Mouse (Mus musculus): ENCODE measurements around the gene Gsta1. TPM values are rescaled to one million over a fixed set of nuclear protein-coding genes. Genes with fewer than 3 reads are reported as not detected.
"Not testable (repeated sequence)": the region's sequence is repeated elsewhere in the genome, so short reads cannot be mapped to it uniquely, and the experiment has no call there.

The Gsta1 gene
- polyA plus RNA-seq (2016; fragmentation: Nextera tagmentation; extraction: Ambion mirVana): not detected in 2 replicates

DNA sequence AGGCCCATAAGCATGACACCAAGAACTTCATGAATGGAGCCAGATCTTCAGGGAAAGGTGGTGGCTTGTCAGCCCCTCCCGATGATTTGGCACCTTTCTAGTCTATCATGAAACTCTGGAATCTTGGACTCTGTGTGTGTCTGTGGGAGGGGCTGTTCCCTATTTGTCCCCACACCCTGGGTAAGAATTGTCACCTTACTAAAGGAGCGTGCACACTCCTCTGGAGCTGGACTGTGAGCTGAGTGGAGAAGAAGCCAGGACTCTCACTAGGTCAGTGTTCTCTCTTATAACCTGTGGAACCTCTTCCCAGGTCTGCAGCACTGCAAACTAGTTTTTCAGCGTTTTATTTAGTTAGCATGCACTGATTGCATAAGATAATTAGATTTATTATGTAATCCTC, at the start of gene Gsta1:
Gene Gsta1, plus strand, starts transcription at position 196 of the 400 bp plus-strand sequence.
- 59% methylated on average over 3 of the region's 3 CpGs for WGBS
- H3K27ac ChIP-seq (ENCODE audit: poor library complexity, severe bottlenecking): not testable (repeated sequence)

DNA sequence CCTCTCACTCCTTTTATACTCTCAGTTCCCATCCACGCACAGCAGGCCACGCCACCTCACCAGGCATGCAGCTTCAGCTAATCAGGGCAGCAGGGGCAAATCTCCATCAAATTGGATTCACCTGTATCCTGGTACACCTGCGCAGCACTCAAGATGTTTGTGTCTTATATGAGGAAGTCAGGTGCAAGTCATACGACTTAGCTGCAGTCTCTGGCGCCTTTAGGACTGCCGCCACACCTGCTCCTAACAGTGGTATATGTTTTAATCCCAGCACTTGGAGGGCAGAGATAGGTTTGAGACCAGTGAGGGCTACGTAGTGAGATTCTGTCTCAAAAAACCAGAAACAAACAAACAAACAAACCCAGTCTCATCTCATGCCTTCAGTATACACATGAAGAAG, 48.0 kb upstream of the Gsta1 start, which contains the start of gene Gsta4:
Gene Gsta4, plus strand, starts transcription at position 301 of the 400 bp plus-strand sequence.
- H3K4me1 ChIP-seq (replicated peaks); H3K36me3 ChIP-seq; H3K27me3 ChIP-seq (replicated peaks); H3K9ac ChIP-seq; H3K9me3 ChIP-seq (replicated peaks); ATAC-seq (ENCODE audit: insufficient number of reproducible peaks, low FRiP score); H3K27ac ChIP-seq (ENCODE audit: poor library complexity, severe bottlenecking); H3K4me3 ChIP-seq; H3K4me2 ChIP-seq: not testable (repeated sequence)
- WGBS: 92% methylated on average over 5 of the region's 7 CpGs

More for the DNA sequence above, at the start of gene Gsta1:
- H3K9me3 ChIP-seq (replicated peaks); H3K4me1 ChIP-seq (replicated peaks); ATAC-seq (ENCODE audit: insufficient number of reproducible peaks, low FRiP score); H3K4me2 ChIP-seq; H3K36me3 ChIP-seq; H3K9ac ChIP-seq; H3K27me3 ChIP-seq (replicated peaks); H3K4me3 ChIP-seq: not testable (repeated sequence)

DNA sequence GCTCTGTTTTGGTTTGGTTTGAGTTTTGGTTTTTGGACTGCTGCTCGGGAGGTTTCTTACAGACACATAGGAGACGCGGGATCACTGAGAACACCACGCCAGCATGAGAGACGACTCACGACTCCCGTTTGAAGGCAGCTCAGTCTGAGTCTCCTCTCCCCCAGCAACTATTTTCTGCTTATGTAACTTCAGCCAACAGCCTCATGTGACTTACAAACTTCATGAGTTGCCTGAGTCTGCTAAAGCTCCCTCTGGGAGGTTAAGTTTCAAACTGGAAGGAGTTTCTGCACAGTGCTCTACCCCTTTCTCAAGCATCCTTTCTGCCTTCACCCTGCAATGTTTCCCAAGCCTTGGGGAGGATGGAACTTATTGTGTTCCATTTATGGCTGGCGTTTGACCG, 44.8 kb upstream of the Gsta1 start:
- 82% methylated on average over 9 of the region's 9 CpGs for WGBS

GRCm38 (mm10) chr9:78188910-78189309, 41.5 kb upstream of the Gsta1 start:
- no peak overlapping the region for H3K27ac ChIP-seq (ENCODE audit: poor library complexity, severe bottlenecking)
- ATAC-seq (ENCODE audit: insufficient number of reproducible peaks, low FRiP score): no peak
- WGBS: 49% methylated on average over 8 of the region's 8 CpGs
- H3K4me2 ChIP-seq: no peak overlapping the region
- H3K4me1 ChIP-seq (replicated peaks): peaks cover 37% of the 10 kb centered on the region
- H3K9me3 ChIP-seq (replicated peaks): no peaks in the 10 kb centered on the region
- H3K27me3 ChIP-seq (replicated peaks): no peaks in the 10 kb centered on the region
- no peaks in the 10 kb centered on the region for H3K36me3 ChIP-seq
- H3K4me3 ChIP-seq: no peak overlapping the region
- H3K9ac ChIP-seq: no peak overlapping the region

More for the DNA sequence above, 44.8 kb upstream of the Gsta1 start:
- Histone ChIP-seq H3K27ac (ENCODE audit: poor library complexity, severe bottlenecking) (no peak overlapping the region), H3K4me1 (replicated peaks) (peaks cover 16% of the 10 kb centered on the region; the same call in 1 of the 2 replicates), H3K9me3 (replicated peaks) (no peaks in the 10 kb centered on the region), H3K4me2 (no peak overlapping the region), H3K27me3 (replicated peaks) (no peaks in the 10 kb centered on the region), H3K36me3 (no peaks in the 10 kb centered on the region), H3K4me3 (no peak overlapping the region), H3K9ac (no peak overlapping the region)
- no peak for ATAC-seq (ENCODE audit: insufficient number of reproducible peaks, low FRiP score)

GRCm38 (mm10) chr9:78190651-78191634, 39.5 kb upstream of the Gsta1 start:
- Histone ChIP-seq H3K36me3 (no peaks in the 10 kb centered on the region), H3K27ac (ENCODE audit: poor library complexity, severe bottlenecking) (no peak overlapping the region), H3K4me1 (replicated peaks) (peaks cover 44% of the 10 kb centered on the region), H3K9ac (peak overlapping the region; percentile 59), H3K4me2 (peak overlapping the region; percentile 89), H3K4me3 (peak overlapping the region; percentile 53), H3K27me3 (replicated peaks) (no peaks in the 10 kb centered on the region), H3K9me3 (replicated peaks) (no peaks in the 10 kb centered on the region)
- 3% methylated on average over 19 of the region's 19 CpGs for WGBS
- 0 out of 2 replicates have a peak, but pooled peaks have one; percentile 30 for ATAC-seq (ENCODE audit: insufficient number of reproducible peaks, low FRiP score)

DNA sequence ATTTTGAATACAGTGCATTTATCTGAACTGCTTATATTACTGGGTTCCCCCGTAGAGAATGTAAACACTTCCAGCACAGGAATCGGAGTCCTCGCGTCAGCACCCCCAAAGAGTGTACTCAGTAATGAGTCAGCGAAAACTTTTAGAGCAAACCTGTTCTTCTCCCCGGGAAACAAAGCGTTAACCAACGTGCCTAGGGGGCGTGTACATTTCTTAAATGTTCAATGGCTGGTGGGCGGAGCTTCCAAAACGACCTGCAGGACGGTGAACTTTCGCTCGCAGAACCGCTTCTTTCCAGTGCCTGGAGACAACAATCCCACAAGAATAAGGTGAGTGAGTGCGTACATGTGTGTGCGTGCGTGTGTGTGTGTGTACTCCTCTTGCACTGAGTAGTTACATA, 38.7 kb upstream of the Gsta1 start:
- Histone ChIP-seq H3K9ac (peak overlapping the region; percentile 58), H3K9me3 (replicated peaks) (no peaks in the 10 kb centered on the region), H3K4me1 (replicated peaks) (peaks cover 44% of the 10 kb centered on the region), H3K27ac (ENCODE audit: poor library complexity, severe bottlenecking) (0 out of 2 replicates have a peak overlapping the region, but pooled peaks have one; percentile 49), H3K4me2 (peak overlapping the region; percentile 89), H3K27me3 (replicated peaks) (no peaks in the 10 kb centered on the region), H3K36me3 (no peaks in the 10 kb centered on the region), H3K4me3 (peak overlapping the region; percentile 53)
- under 1% methylated on average over 18 of the region's 18 CpGs for WGBS
- ATAC-seq (ENCODE audit: insufficient number of reproducible peaks, low FRiP score): peak; percentile 71

DNA sequence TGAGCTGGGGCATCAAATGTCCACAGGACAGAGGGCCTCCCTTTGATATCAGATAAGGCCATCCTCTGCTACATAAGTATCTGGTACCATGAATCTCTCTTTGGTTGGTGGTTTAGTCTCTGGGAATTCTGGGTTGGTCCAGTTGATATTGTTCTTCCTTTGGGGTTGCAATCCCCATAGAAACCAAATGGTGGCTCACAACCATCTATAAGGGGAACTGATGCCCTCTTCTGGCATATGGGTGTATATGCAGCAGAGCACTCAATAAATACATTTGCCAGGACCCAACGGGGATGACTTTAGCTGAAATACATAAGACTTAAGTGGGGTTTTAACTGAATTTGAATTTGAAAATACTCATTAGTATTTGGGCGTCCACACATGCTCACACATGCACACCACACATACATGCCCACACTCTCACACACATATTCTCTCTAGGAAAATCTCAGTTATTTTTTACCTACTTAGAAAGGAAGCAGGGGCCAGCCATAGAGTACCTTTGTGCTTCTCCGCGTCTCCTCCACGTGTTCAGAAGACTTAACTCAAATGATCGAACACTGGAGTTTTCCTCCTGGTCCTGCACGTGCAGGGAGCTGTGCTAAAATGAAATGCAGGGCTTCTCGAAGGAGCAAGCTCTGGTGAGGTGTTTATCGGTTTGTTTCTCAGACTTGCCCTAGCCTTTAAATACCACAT, 36.4 kb upstream of the Gsta1 start:
- Histone ChIP-seq H3K9ac (no peak overlapping the region), H3K9me3 (replicated peaks) (no peaks in the 10 kb centered on the region), H3K4me3 (no peak overlapping the region), H3K36me3 (no peaks in the 10 kb centered on the region), H3K27me3 (replicated peaks) (no peaks in the 10 kb centered on the region), H3K4me2 (no peak overlapping the region; the same call in 1 of the 2 replicates), H3K4me1 (replicated peaks) (peaks cover 39% of the 10 kb centered on the region), H3K27ac (ENCODE audit: poor library complexity, severe bottlenecking) (no peak overlapping the region)
- ATAC-seq (ENCODE audit: insufficient number of reproducible peaks, low FRiP score): no peak
- 49% methylated on average over 9 of the region's 9 CpGs for WGBS

- 78% methylated on average over 11 of the region's 11 CpGs for WGBS
- no peak for ATAC-seq (ENCODE audit: insufficient number of reproducible peaks, low FRiP score)
- H3K9me3 ChIP-seq (replicated peaks): no peaks in the 10 kb centered on the region
- no peaks in the 10 kb centered on the region for H3K27me3 ChIP-seq (replicated peaks)
- no peak overlapping the region for H3K27ac ChIP-seq (ENCODE audit: poor library complexity, severe bottlenecking)
- H3K36me3 ChIP-seq: peaks cover 2% of the 10 kb centered on the region; the same call in 1 of the 2 replicates
- no peak overlapping the region for H3K9ac ChIP-seq
- H3K4me1 ChIP-seq (replicated peaks): peaks cover 35% of the 10 kb centered on the region
- no peak overlapping the region for H3K4me2 ChIP-seq
- H3K4me3 ChIP-seq: no peak overlapping the region
Observed at GRCm38 (mm10) chr9:78195034-78195433, 35.4 kb upstream of the Gsta1 start.

DNA sequence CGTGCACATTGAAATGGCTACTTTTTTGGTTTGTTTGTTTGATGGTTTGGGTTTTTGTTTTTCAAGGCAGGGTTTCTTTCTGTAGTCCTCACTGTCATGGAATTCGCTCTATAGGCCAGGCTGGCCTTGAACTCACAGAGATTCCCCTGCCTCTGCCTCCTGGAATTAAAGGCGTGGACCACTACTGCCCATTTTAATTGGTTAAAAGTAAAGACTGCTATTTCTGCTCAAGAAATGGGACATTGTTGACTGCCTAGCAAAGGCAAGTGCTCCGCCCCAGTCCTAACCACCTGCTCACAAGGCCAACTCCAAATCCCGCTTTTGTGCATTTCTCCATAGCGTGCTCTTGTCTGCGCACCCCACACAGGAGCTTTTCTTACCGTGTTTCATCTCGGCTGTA, 32.7 kb upstream of the Gsta1 start:
- no peak overlapping the region for H3K9ac ChIP-seq
- H3K36me3 ChIP-seq: peaks cover 5% of the 10 kb centered on the region; the same call in 1 of the 2 replicates
- WGBS: 89% methylated on average over 9 of the region's 9 CpGs
- H3K9me3 ChIP-seq (replicated peaks): no peaks in the 10 kb centered on the region
- no peak overlapping the region for H3K4me2 ChIP-seq
- H3K27ac ChIP-seq (ENCODE audit: poor library complexity, severe bottlenecking): no peak overlapping the region
- H3K27me3 ChIP-seq (replicated peaks): no peaks in the 10 kb centered on the region
- ATAC-seq (ENCODE audit: insufficient number of reproducible peaks, low FRiP score): no peak
- H3K4me3 ChIP-seq: no peak overlapping the region
- H3K4me1 ChIP-seq (replicated peaks): peaks cover 16% of the 10 kb centered on the region

DNA sequence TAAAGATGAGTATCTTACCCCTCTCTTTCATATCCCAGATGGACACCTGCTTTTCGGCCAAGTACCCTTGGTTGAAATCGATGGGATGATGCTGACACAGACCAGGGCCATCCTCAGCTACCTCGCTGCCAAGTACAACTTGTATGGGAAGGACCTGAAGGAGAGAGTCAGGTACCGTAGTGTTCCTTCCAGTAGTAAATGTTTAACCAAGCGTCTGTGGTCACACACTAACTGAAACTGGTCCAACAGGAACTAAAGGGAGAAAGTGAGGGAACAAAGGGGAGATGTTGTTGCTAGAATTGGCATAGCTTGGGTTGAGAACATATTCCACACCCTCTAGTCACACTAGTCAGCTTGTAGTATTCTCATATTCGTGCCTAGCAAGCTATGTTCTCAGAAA, 26.3 kb upstream of the Gsta1 start:
- no peak overlapping the region for H3K27ac ChIP-seq (ENCODE audit: poor library complexity, severe bottlenecking)
- no peak overlapping the region for H3K4me2 ChIP-seq
- no peak overlapping the region for H3K9ac ChIP-seq
- 82% methylated on average over 6 of the region's 6 CpGs for WGBS
- no peaks in the 10 kb centered on the region for H3K9me3 ChIP-seq (replicated peaks)
- ATAC-seq (ENCODE audit: insufficient number of reproducible peaks, low FRiP score): no peak
- no peaks in the 10 kb centered on the region for H3K27me3 ChIP-seq (replicated peaks)
- H3K4me3 ChIP-seq: no peak overlapping the region
- H3K4me1 ChIP-seq (replicated peaks): no peaks in the 10 kb centered on the region; the same call in 1 of the 2 replicates
- H3K36me3 ChIP-seq: peaks cover 24% of the 10 kb centered on the region

- no peaks in the 10 kb centered on the region for H3K27me3 ChIP-seq (replicated peaks)
- H3K4me3 ChIP-seq: no peak overlapping the region
- H3K4me1 ChIP-seq (replicated peaks): peaks cover 25% of the 10 kb centered on the region
- ATAC-seq (ENCODE audit: insufficient number of reproducible peaks, low FRiP score): no peak
- no peak overlapping the region for H3K27ac ChIP-seq (ENCODE audit: poor library complexity, severe bottlenecking)
- H3K9ac ChIP-seq: no peak overlapping the region
- WGBS: 42% methylated on average over 4 of the region's 4 CpGs
- H3K4me2 ChIP-seq: no peak overlapping the region
- H3K36me3 ChIP-seq: peaks cover 34% of the 10 kb centered on the region
- no peaks in the 10 kb centered on the region for H3K9me3 ChIP-seq (replicated peaks)
Observed at GRCm38 (mm10) chr9:78208956-78209355, 21.5 kb upstream of the Gsta1 start.

All from heart, embryonic 12.5 days (tissue).